In the genomic region with DNA sequence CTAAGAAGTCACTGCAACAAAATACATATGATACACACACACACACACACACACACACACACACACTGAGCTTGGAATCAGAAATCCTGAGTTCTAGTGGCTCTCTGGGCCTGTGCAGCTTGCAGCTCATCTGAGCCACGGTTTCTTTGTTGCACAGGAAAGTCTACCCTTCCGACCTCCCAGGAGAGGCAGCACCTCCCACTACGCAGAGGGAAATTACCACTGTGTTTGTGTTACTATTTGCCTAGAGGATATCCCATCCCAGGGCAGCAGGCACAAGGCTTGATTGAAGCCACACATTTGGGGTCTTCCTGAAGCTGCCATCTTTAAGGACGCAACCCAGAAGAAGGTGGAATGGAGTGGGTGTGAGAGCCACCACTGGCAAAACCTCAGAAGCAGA, we compare ENCODE assay signal across 20 mouse cellular contexts. TPM values are rescaled to one million over a fixed set of nuclear protein-coding genes. Genes with fewer than 3 reads are reported as not detected.
A peak's percentile ranks its signal among the peaks of the same experiment; 100 is the strongest.
DNase-seq lines count a peak whose midpoint lies in the region; ATAC-seq and TF ChIP-seq lines count a peak whose summit lies in the region.
"Had no signal": no experiment of that assay in that cellular context is flagged by ENCODE, and none has a peak within 500 bp of the region (broad histone marks: within the 10 kb centered on the region; RNA-seq: fewer than 3 reads in every experiment).

No protein-coding gene starts in this region.

- WGBS in limb, embryonic 10.5 days: 56% methylated on average over 4 of the region's 4 CpGs
- WGBS in forebrain, embryonic 16.5 days: 67% methylated on average over 4 of the region's 4 CpGs

- intact Hi-C loops in gastrocnemius, adult 2 months (cut with DNase I): no loop called here
- intact Hi-C loops in gastrocnemius, postnatal 14 days (cut with DNase I; ENCODE audit: low total_unique reads): no loop called here

- no peak for TF ChIP-seq EP300 in MEL (IDR thresholded peaks at IDR 0.05; ENCODE audit: low read depth in 1 of 2, low read length in 2 of 2)

- DNase-seq in gastrocnemius, adult 2 months: no peak
- no peak for DNase-seq in gastrocnemius, postnatal 14 days
- DNase-seq in kidney, postnatal 14 days: peak; percentile 28
- no peak for DNase-seq in kidney, adult 9 months
- DNase-seq in MEL (ENCODE audit: low read depth, low spot score): no peak
- no peak for DNase-seq in limb, embryonic 10.5 days (ENCODE audit: low spot score)
- DNase-seq: cerebellum, adult 2 months; embryo, embryonic 11 days; layer of hippocampus, adult 9-11 months; right cerebral cortex, postnatal 4 days had no signal

- TF ChIP-seq RAD21 in MEL (IDR thresholded peaks at IDR 0.05; ENCODE audit: low read depth, low read length): no peak

- H3K36me3 ChIP-seq in MEL (ENCODE audit: control insufficient read depth in 1 of 2, insufficient read depth in 2 of 2, low read length in 2 of 2): peaks cover 0 to 8% of the 10 kb centered on the region in 2 experiments; a peak in 2 of 4 replicates
- no peaks in the 10 kb centered on the region for H3K36me3 ChIP-seq in limb, embryonic 10.5 days
- no peaks in the 10 kb centered on the region for H3K36me3 ChIP-seq in forebrain, embryonic 16.5 days (ENCODE audit: control insufficient read depth, insufficient read depth)
- H3K36me3 ChIP-seq: liver, embryonic 15.5 days; stomach, embryonic 15.5 days had no signal

- no peak for TF ChIP-seq CTCF in gastrocnemius, adult 2 months (IDR thresholded peaks at IDR 0.05)
- no peak for TF ChIP-seq CTCF in MEL (IDR thresholded peaks at IDR 0.05 in 2 of 3, conservative IDR thresholded peaks at IDR 0.05 in 1 of 3; ENCODE audit: control insufficient read depth in 1 of 3, insufficient read depth in 1 of 3, low read depth in 2 of 3, low read length in 3 of 3, poor library complexity in 1 of 3, severe bottlenecking in 1 of 3)

- peaks cover 0 to 3% of the 10 kb centered on the region in 2 experiments; a peak in 3 of 4 replicates for H3K27me3 ChIP-seq in MEL (ENCODE audit: control insufficient read depth in 1 of 2, insufficient read depth in 2 of 2, low read length in 2 of 2)
- H3K27me3 ChIP-seq in limb, embryonic 10.5 days (ENCODE audit: low read depth, poor library complexity, severe bottlenecking): no peaks in the 10 kb centered on the region
- no peaks in the 10 kb centered on the region for H3K27me3 ChIP-seq in forebrain, embryonic 16.5 days (replicated peaks; ENCODE audit: control insufficient read depth, insufficient read depth, low read length)
- H3K27me3 ChIP-seq: liver, embryonic 15.5 days; stomach, embryonic 15.5 days had no signal

- no peaks in the 10 kb centered on the region for H3K79me2 ChIP-seq in MEL (ENCODE audit: control insufficient read depth, insufficient read depth, low read length, poor library complexity)

- H3K27ac ChIP-seq in gastrocnemius, adult 2 months: peak overlapping the region; percentile 43; the same call in 1 of the 2 replicates
- no peak overlapping the region for H3K27ac ChIP-seq in MEL (ENCODE audit: control insufficient read depth, low read depth, low read length)
- peak overlapping the region; percentile 34; the same call in 1 of the 2 replicates for H3K27ac ChIP-seq in limb, embryonic 10.5 days
- no peak overlapping the region for H3K27ac ChIP-seq in forebrain, embryonic 16.5 days (ENCODE audit: low read length)
- H3K27ac ChIP-seq: liver, embryonic 15.5 days; stomach, embryonic 15.5 days had no signal

- peaks cover 2 to 6% of the 10 kb centered on the region in 2 experiments; a peak in 3 of 4 replicates for H3K4me1 ChIP-seq in MEL (ENCODE audit: control insufficient read depth in 1 of 2, insufficient read depth in 2 of 2, low read length in 2 of 2)
- no peaks in the 10 kb centered on the region for H3K4me1 ChIP-seq in limb, embryonic 10.5 days
- H3K4me1 ChIP-seq in forebrain, embryonic 16.5 days (replicated peaks; ENCODE audit: control insufficient read depth, insufficient read depth, low read length): no peaks in the 10 kb centered on the region
- H3K4me1 ChIP-seq: liver, embryonic 15.5 days; stomach, embryonic 15.5 days had no signal

- no peak overlapping the region for H3K4me2 ChIP-seq in forebrain, embryonic 16.5 days (ENCODE audit: low read length)
- H3K4me2 ChIP-seq: liver, embryonic 15.5 days; midbrain, embryonic 11.5 days; stomach, embryonic 15.5 days had no signal

- no peaks in the 10 kb centered on the region for H3K9me3 ChIP-seq in MEL (replicated peaks; ENCODE audit: insufficient read depth, low read length)
- 0 out of 2 replicates have a peak, but pooled peaks cover 4% of the 10 kb centered on the region for H3K9me3 ChIP-seq in limb, embryonic 10.5 days (replicated peaks)
- H3K9me3 ChIP-seq in forebrain, embryonic 16.5 days (ENCODE audit: control insufficient read depth, low read length): no peaks in the 10 kb centered on the region
- H3K9me3 ChIP-seq: liver, embryonic 15.5 days; stomach, embryonic 15.5 days had no signal

- peak overlapping the region; percentile 39 for H3K4me3 ChIP-seq in gastrocnemius, adult 2 months
- H3K4me3 ChIP-seq in MEL (ENCODE audit: control insufficient read depth in 1 of 2, insufficient read depth in 1 of 2, low read depth in 2 of 2, low read length in 2 of 2): peak overlapping the region in 1 of 2 experiments; percentile 27; a peak in 3 of 4 replicates
- no peak overlapping the region for H3K4me3 ChIP-seq in limb, embryonic 10.5 days
- H3K4me3 ChIP-seq in forebrain, embryonic 16.5 days (replicated peaks; ENCODE audit: low read length): no peak overlapping the region
- H3K4me3 ChIP-seq: erythroblast, embryonic 14.5 days; liver, embryonic 15.5 days; stomach, embryonic 15.5 days had no signal

- 0 out of 2 replicates have a peak overlapping the region, but pooled peaks have one; percentile 0 for H3K9ac ChIP-seq in MEL (ENCODE audit: control insufficient read depth, low read depth, low read length, poor library complexity, severe bottlenecking)
- no peak overlapping the region for H3K9ac ChIP-seq in forebrain, embryonic 16.5 days (replicated peaks; ENCODE audit: low read depth, low read length)
- H3K9ac ChIP-seq: liver, embryonic 15.5 days; stomach, embryonic 15.5 days had no signal

- no peak for ATAC-seq in forebrain, embryonic 16.5 days
- ATAC-seq in cerebellum, adult (ENCODE audit: insufficient number of reproducible peaks, low FRiP score, low TSS enrichment): no peak

- no peak for TF ChIP-seq POLR2A in MEL (IDR thresholded peaks at IDR 0.05; ENCODE audit: control insufficient read depth in 1 of 2, insufficient read depth in 1 of 2, low read depth in 1 of 2, low read length in 2 of 2, poor library complexity in 1 of 2)

TF ChIP-seq in MEL, 35 proteins besides CTCF, POLR2A, EP300 and RAD21:
- TF ChIP-seq CHD2 (IDR thresholded peaks at IDR 0.05; ENCODE audit: low read length): no peak
- TF ChIP-seq MXI1 (IDR thresholded peaks at IDR 0.05; ENCODE audit: low read depth, low read length): 0 out of 2 replicates have a peak, but pooled peaks have one; percentile 19

RNA-seq across cellular contexts. Expression of gene Alox12e, which starts 25.0 kb away (rescaled TPM):
- total RNA-seq in gastrocnemius, adult 2 months (2021): not detected
- under 1 TPM in 1 of 2 experiments, not detected in 1; 0.09 TPM for total RNA-seq in gastrocnemius, postnatal 14 days (2021)
- not detected in 2 replicates for total RNA-seq in MEL (2012; rRNA removed)
- not detected for polyA plus RNA-seq in MEL (2012; ENCODE audit: insufficient read depth in 1 of 2, insufficient read length in 2 of 2, low read depth in 1 of 2, low replicate concordance in 2 of 2, missing spikeins in 1 of 2)
- polyA plus RNA-seq in limb, embryonic 10.5 days (2016; fragmentation: Nextera tagmentation; extraction: Ambion mirVana): 0.06 TPM in 1 of 2 replicates, not detected in the other
- not detected in 2 replicates for polyA plus RNA-seq in forebrain, embryonic 16.5 days (2015; fragmentation: Nextera tagmentation; extraction: Ambion mirVana)
- total RNA-seq: adrenal gland, postnatal 4 days; heart, postnatal 10 days had no signal
- polyA plus RNA-seq: cerebellum, adult 2 months; erythroblast, embryonic 14.5 days; inflammation-experienced regulatory T-cells, adult 6 months; midbrain, embryonic 11.5 days; stomach, embryonic 15.5 days had no signal

RNA-seq across cellular contexts. Expression of gene Alox12, which starts 42.3 kb away (rescaled TPM):
- 1 to 10 TPM; 1.0 to 1.8 TPM for total RNA-seq in gastrocnemius, adult 2 months (2021)
- total RNA-seq in gastrocnemius, postnatal 14 days (2021): 1 to 10 TPM in 1 of 2 experiments, under 1 TPM in 1; 1.00 to 1.2 TPM
- not detected in 2 replicates for total RNA-seq in MEL (2012; rRNA removed)
- under 1 TPM in 1 of 2 experiments, not detected in 1; 0.03 TPM for polyA plus RNA-seq in MEL (2012; ENCODE audit: insufficient read depth in 1 of 2, insufficient read length in 2 of 2, low read depth in 1 of 2, low replicate concordance in 2 of 2, missing spikeins in 1 of 2)
- 2.0 and 2.9 TPM in 2 replicates for polyA plus RNA-seq in limb, embryonic 10.5 days (2016; fragmentation: Nextera tagmentation; extraction: Ambion mirVana)
- polyA plus RNA-seq in forebrain, embryonic 16.5 days (2015; fragmentation: Nextera tagmentation; extraction: Ambion mirVana): 0.42 and 0.82 TPM in 2 replicates

RNA-seq across cellular contexts. Expression of gene Alox15, which starts 54.4 kb away (rescaled TPM):
- total RNA-seq in gastrocnemius, adult 2 months (2021): under 1 TPM in 1 of 2 experiments, not detected in 1; 0.17 TPM
- total RNA-seq in gastrocnemius, postnatal 14 days (2021): not detected
- total RNA-seq in MEL (2012; rRNA removed): not detected in 2 replicates
- polyA plus RNA-seq in MEL (2012; ENCODE audit: insufficient read depth in 1 of 2, insufficient read length in 2 of 2, low read depth in 1 of 2, low replicate concordance in 2 of 2, missing spikeins in 1 of 2): not detected
- polyA plus RNA-seq in limb, embryonic 10.5 days (2016; fragmentation: Nextera tagmentation; extraction: Ambion mirVana): not detected in 2 replicates
- not detected in 2 replicates for polyA plus RNA-seq in forebrain, embryonic 16.5 days (2015; fragmentation: Nextera tagmentation; extraction: Ambion mirVana)
- total RNA-seq: left cerebral cortex, postnatal 14 days had no signal
- polyA plus RNA-seq: erythroblast, embryonic 14.5 days had no signal

RNA-seq across cellular contexts. Expression of gene Rnasek, which starts 57.8 kb away (rescaled TPM):
- total RNA-seq in gastrocnemius, adult 2 months (2021): 100 to 1,000 TPM; 109 to 117 TPM
- total RNA-seq in gastrocnemius, postnatal 14 days (2021): 10 to 100 TPM; 96.0 to 96.9 TPM
- 46.8 and 56.2 TPM in 2 replicates for total RNA-seq in MEL (2012; rRNA removed)
- 100 to 1,000 TPM in 1 of 2 experiments, not detected in 1; 179 TPM for polyA plus RNA-seq in MEL (2012; ENCODE audit: insufficient read depth in 1 of 2, insufficient read length in 2 of 2, low read depth in 1 of 2, low replicate concordance in 2 of 2, missing spikeins in 1 of 2)
- polyA plus RNA-seq in limb, embryonic 10.5 days (2016; fragmentation: Nextera tagmentation; extraction: Ambion mirVana): 84.7 and 93.5 TPM in 2 replicates
- 287 and 291 TPM in 2 replicates for polyA plus RNA-seq in forebrain, embryonic 16.5 days (2015; fragmentation: Nextera tagmentation; extraction: Ambion mirVana)

RNA-seq across cellular contexts. Expression of gene Gm21988, which starts 57.8 kb away (rescaled TPM):
- 1 to 10 TPM; 3.7 to 4.4 TPM for total RNA-seq in gastrocnemius, adult 2 months (2021)
- total RNA-seq in gastrocnemius, postnatal 14 days (2021): 1 to 10 TPM; 2.6 to 2.7 TPM
- 2.3 and 3.7 TPM in 2 replicates for total RNA-seq in MEL (2012; rRNA removed)
- 1 to 10 TPM in 1 of 2 experiments, not detected in 1; 4.1 TPM for polyA plus RNA-seq in MEL (2012; ENCODE audit: insufficient read depth in 1 of 2, insufficient read length in 2 of 2, low read depth in 1 of 2, low replicate concordance in 2 of 2, missing spikeins in 1 of 2)
- polyA plus RNA-seq in limb, embryonic 10.5 days (2016; fragmentation: Nextera tagmentation; extraction: Ambion mirVana): 9.7 TPM in 2 replicates
- 13.2 and 14.6 TPM in 2 replicates for polyA plus RNA-seq in forebrain, embryonic 16.5 days (2015; fragmentation: Nextera tagmentation; extraction: Ambion mirVana)

Comparison
In these comparisons a context has a peak if more than half of its experiments do, and no peak if none do; other contexts are left out.
1. H3K27ac ChIP-seq: peak in gastrocnemius, adult 2 months (single experiment) and limb, embryonic 10.5 days (single experiment); none in MEL (single experiment) and forebrain, embryonic 16.5 days (single experiment).